Mouse (Mus musculus) ES-E14 (cell line): Measurements from ENCODE around the gene Col23a1.

Experiments
- CHD2 ChIP-seq: IDR thresholded peaks from 2 replicates; pipeline ENCODE4 v1.6.1; 2014; ENCODE audit warnings: mild to moderate bottlenecking, low read depth, low read length, inconsistent platforms
- MAFK ChIP-seq: IDR thresholded peaks from 2 replicates; pipeline ENCODE4 v1.6.1; 2014; ENCODE audit warnings: mild to moderate bottlenecking, low read depth, low read length, inconsistent platforms; ENCODE audit not compliant: insufficient read depth
- ZC3H11A ChIP-seq: IDR thresholded peaks from 2 replicates; pipeline ENCODE4 v1.6.1; 2012; ENCODE audit warnings: low read depth, mild to moderate bottlenecking, inconsistent platforms, low read length, borderline replicate concordance
- ZNF384 ChIP-seq: IDR thresholded peaks from 2 replicates; pipeline ENCODE4 v1.6.1; 2012; ENCODE audit warnings: low read depth, low read length, inconsistent platforms

GRCm38 (mm10) chr11:51609266-51609909 lies 319.7 kb downstream of the Col23a1 start:
- TF ChIP-seq CHD2 (no peak), ZNF384 (no peak), MAFK (no peak), ZC3H11A (no peak)
